Mouse (Mus musculus) bone marrow macrophage, adult 2 months (primary cell): ENCODE measurements around the gene Chit1. TPM values are rescaled to one million over a fixed set of nuclear protein-coding genes. Genes with fewer than 3 reads are reported as not detected.

Experiments
- H3K27ac ChIP-seq: 2 replicates; pipeline ENCODE4 v1.5.1; 2012; ENCODE audit warnings: low read depth, low read length; ENCODE audit not compliant: insufficient read depth
- H3K4me1 ChIP-seq: 2 replicates; pipeline ENCODE4 v1.6.1; 2012; ENCODE audit warnings: low read length; ENCODE audit not compliant: control insufficient read depth, insufficient read depth
- H3K4me3 ChIP-seq: 2 replicates; pipeline ENCODE4 v1.5.1; 2012; ENCODE audit warnings: mild to moderate bottlenecking, low read length, moderate library complexity; ENCODE audit not compliant: insufficient read depth
- CTCF ChIP-seq: IDR thresholded peaks from 2 replicates; pipeline ENCODE4 v1.5.1; 2012; ENCODE audit warnings: low read depth, mild to moderate bottlenecking, low read length, moderate library complexity
- POLR2A ChIP-seq: IDR thresholded peaks from 2 replicates; pipeline ENCODE4 v1.6.1; 2012; ENCODE audit warnings: mild to moderate bottlenecking, low read depth, low read length, borderline replicate concordance
- polyA plus RNA-seq: library from polyadenylated mRNA; stranded (reverse); fragments of >200 nt; gene quantifications from 2 replicates; pipeline ENCODE4 v1.2.4, GENCODE M21; 2012; ENCODE audit not compliant: missing spikeins, insufficient read depth, insufficient read length

Gene Chit1
- polyA plus RNA-seq, 1 experiment: not detected

DNA sequence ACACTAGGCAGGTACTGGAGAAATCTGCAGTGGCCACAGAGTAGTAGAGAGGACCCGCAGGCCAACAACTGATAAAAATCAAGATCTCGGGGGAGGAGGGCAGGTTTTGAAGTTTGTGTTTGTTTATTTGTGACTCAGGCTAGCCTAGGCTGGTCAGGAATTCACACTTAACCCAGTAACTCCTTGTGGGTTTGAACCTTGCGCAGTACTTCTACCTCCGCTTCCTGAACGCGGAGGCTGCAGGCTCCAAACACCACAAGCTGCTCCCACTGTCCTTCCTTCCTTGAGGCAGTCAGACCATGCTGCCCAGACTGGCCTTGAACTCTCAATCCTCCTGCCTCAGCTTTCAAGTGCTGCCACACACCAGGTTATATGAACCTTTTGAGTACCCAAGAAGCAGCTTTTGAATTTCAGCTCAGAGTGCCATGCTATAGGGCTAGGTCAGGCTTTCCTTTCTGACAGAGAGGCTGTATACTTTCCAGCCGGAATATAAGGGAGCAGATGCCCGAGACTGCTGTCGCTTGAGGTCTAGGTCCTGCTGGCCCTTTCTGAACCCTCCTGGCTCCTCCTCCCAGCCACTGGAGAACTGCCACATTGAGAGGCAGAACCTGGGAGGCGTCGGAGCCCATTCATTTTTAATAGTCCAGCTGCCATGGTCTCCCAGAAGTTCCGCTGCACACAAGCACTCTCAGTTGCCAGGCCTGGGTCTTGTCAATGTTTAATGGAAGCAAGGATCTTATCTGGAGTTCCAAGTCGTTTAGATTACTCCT, 12.9 kb upstream of the Chit1 start:
- H3K4me3 ChIP-seq: peak overlapping the region; percentile 54; the same call in 1 of the 2 replicates
- peak overlapping the region; percentile 77 for H3K27ac ChIP-seq
- H3K4me1 ChIP-seq: peaks cover 44% of the 10 kb centered on the region
- TF ChIP-seq CTCF (no peak), POLR2A (no peak)

GRCm38 (mm10) chr1:134098726-134099515, 12.1 kb upstream of the Chit1 start:
- TF ChIP-seq CTCF: no peak
- TF ChIP-seq POLR2A: no peak
- peak overlapping the region; percentile 58 for H3K4me3 ChIP-seq
- H3K27ac ChIP-seq: peak overlapping the region; percentile 77
- peaks cover 40% of the 10 kb centered on the region for H3K4me1 ChIP-seq

GRCm38 (mm10) chr1:134099516-134100235, 11.4 kb upstream of the Chit1 start:
- Histone ChIP-seq H3K4me1 (peaks cover 35% of the 10 kb centered on the region), H3K27ac (peak overlapping the region; percentile 72), H3K4me3 (peak overlapping the region; percentile 58)
- TF ChIP-seq CTCF: no peak
- TF ChIP-seq POLR2A: no peak

DNA sequence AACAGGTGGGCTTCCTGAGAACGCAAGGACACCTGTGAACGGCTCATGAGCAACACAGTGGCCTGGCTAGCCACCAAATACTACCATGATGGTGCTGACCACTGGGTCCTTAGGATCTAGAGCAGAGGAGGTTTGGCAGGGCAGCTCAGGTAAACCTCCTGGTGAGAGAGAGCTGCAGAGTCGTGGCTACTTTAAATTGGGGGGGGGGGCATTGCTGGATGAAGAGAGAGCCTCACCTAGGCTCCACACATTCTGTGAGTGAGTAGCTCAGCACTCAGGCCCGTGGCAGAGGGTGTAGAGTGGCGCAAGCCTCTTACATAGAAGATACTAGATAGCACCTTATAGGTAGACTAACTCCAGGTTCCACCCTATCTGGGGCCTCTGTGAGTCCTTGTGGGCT, 10.6 kb upstream of the Chit1 start:
- Histone ChIP-seq H3K4me1 (peaks cover 29% of the 10 kb centered on the region), H3K27ac (no peak overlapping the region), H3K4me3 (no peak overlapping the region)
- TF ChIP-seq POLR2A (no peak), CTCF (no peak)

GRCm38 (mm10) chr1:134100928-134101327, 10.1 kb upstream of the Chit1 start:
- H3K4me1 ChIP-seq: peaks cover 24% of the 10 kb centered on the region
- no peak for TF ChIP-seq CTCF
- TF ChIP-seq POLR2A: no peak
- H3K27ac ChIP-seq: no peak overlapping the region
- no peak overlapping the region for H3K4me3 ChIP-seq

- TF ChIP-seq CTCF (no peak), POLR2A (no peak)
These were observed 9.4 kb upstream of the Chit1 start for GRCm38 (mm10) chr1:134101593-134101992.

DNA sequence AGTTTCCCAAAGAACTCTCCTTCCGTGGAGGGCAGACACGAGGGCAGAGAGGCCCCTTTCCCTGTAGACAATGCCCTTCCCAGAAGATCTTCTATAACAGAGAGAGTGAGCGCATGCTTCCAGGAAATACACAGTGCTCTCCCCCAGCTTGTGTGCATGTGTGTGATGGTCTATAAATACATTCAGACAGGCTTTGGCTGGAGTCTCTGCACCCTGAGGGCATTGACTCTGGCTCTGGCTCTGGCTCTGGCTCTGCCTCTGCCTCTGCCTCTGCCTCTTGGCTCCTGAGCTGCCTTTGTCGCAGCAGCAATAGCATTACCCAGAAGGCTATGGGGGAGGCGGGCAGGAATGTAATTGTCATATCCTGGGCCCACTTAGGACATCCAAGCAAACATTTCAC, 7.2 kb upstream of the Chit1 start:
- peaks cover 7% of the 10 kb centered on the region; the same call in 1 of the 2 replicates for H3K4me1 ChIP-seq
- TF ChIP-seq POLR2A: no peak
- no peak overlapping the region for H3K27ac ChIP-seq
- H3K4me3 ChIP-seq: no peak overlapping the region

More at GRCm38 (mm10) chr1:134101593-134101992, 9.4 kb upstream of the Chit1 start:
- Histone ChIP-seq H3K4me3 (no peak overlapping the region), H3K27ac (no peak overlapping the region), H3K4me1 (peaks cover 17% of the 10 kb centered on the region)

DNA sequence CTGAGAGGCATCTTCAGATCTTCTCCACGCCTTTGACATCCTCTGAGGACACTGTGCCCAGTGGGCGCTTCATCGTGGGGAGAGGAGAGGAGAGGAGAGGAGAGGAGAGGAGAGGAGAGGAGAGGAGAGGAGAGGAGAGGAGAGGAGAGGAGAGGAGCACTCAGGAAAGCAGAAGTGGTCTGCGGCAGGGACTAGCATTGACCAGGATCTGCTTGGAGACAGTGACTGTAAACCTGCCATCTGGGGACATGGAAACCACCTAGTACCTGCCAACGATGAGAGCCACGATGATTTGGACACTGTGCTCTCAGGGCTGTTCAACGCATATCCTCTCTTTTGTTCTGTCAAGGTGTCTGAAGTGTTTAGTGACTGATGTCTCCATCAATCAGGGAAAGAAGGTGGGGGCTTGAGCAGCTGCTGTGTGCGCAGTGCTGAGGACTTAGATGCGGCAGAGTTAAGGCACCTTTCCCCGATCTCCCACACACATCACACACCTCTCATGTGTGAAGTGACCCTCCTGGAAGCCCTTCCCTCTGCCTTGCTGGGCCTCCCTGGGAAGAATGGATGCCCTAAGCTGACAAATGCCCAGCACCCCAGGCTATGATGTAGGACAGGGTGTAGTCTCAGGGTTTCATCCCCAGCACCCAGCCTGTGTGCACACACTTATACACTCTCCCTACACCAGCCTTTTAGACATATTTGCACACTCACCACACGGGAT, 5.8 kb upstream of the Chit1 start:
- H3K4me1 ChIP-seq: peaks cover 5% of the 10 kb centered on the region
- no peak overlapping the region for H3K4me3 ChIP-seq
- TF ChIP-seq POLR2A (no peak), CTCF (no peak)
- H3K27ac ChIP-seq: no peak overlapping the region

GRCm38 (mm10) chr1:134105764-134106430, 5.1 kb upstream of the Chit1 start:
- Histone ChIP-seq H3K4me1 (peaks cover 11% of the 10 kb centered on the region), H3K4me3 (no peak overlapping the region), H3K27ac (no peak overlapping the region)
- TF ChIP-seq POLR2A (no peak), CTCF (no peak)
